Mouse (Mus musculus): ENCODE results near the gene Apoc2.
"Not testable (repeated sequence)": the region's sequence is repeated elsewhere in the genome, so short reads cannot be mapped to it uniquely, and the experiment has no call there.

Apoc2 gene

DNA sequence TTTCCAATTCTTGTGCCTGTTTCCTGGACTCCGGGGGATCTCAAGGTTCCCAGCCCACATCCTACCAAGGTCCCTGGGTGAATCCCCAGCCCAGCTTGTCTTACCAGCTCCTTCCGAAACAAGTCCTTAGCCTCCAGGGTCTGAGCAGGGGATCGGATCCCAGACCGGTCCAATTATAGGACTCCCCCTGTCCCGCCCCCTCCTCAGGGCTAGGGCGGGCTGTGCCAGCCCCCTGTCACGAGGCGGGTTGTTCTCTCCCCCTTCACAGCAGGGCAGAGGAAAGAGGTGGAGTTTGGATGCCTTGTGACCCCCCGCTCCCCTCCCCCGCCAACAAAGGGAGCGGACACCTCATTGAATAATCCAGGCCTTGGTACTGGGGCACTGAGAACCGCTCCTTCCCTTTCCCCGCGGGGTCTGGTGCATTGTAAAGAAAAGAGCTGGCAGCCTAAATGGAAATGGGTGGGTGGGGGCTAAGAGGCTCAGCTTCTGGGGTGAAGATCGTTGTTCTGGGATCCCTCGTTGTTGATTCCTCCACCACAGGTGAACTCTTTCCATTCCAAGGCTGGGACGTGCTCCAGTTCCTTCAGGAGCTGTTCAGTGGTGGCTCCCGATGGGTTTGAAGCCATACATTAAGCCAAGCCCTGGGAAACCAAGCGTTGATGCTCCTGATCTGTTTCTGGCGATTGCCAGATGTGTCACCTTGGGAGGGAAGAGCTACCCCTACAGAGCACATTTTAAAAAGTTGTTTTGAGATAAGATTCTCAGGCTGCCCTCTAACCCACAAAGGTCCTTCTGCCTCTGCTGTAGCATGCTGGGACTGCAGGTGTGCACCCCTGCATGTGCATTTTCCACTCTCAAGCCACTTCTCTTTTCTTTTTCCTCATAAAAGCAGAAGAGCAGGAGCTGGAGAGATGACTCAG lies 21.4 kb upstream of the Apoc2 start, which contains the start of gene Apoe:
Gene Apoe, minus strand, starts transcription at position 282 of the 920 bp plus-strand sequence.
- peak; percentile 45 for DNase-seq

GRCm38 (mm10) chr7:19697949-19698906 lies 20.5 kb upstream of the Apoc2 start:
- no peak for DNase-seq

DNA sequence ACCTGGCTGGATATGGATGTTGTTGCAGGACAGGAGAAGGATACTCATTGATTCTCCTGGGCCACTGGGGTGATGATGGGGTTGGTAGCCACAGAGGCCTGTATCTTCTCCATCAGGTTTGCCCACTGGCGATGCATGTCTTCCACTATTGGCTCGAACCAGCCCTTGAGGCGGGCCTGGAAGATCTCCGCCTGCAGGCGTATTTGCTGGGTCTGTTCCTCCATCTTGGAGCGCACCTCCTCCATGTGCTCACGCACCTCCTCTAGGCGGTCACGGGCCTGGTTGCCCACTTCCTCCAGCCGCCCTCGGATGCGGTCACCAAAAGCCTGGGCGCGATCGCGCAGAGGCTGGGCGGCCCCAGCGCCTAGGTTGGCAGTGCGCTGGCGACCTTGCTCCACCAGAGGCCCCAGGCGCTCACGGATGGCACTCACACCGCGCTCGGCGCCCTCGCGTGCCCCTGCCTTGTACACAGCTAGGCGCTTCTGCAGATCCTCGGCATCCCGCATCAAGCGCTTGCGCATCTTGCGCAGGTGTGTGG lies 18.7 kb upstream of the Apoc2 start:
- no peak for DNase-seq

DNA sequence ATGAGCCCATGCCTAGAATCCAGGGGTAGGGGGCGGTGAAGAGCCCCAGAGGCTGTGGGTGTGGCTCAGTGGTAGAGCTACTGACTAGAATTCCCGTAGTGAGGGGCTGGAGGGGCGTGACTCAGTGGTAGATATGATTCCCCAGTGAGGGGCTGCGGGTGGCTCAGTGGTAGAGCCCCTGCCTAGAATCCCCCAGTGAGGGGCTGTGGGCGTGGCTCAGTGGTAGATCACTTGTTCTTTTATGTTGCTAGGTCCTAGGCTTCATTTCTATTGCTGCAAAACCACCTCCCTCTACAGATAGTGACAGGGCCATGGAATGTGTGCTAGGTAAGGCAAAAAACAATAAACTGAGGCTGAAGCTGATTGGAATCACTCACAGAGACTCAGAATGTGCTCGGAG lies 18.1 kb upstream of the Apoc2 start:
- no peak for DNase-seq

GRCm38 (mm10) chr7:19695213-19695594 lies 17.5 kb upstream of the Apoc2 start:
- no peak for DNase-seq

DNA sequence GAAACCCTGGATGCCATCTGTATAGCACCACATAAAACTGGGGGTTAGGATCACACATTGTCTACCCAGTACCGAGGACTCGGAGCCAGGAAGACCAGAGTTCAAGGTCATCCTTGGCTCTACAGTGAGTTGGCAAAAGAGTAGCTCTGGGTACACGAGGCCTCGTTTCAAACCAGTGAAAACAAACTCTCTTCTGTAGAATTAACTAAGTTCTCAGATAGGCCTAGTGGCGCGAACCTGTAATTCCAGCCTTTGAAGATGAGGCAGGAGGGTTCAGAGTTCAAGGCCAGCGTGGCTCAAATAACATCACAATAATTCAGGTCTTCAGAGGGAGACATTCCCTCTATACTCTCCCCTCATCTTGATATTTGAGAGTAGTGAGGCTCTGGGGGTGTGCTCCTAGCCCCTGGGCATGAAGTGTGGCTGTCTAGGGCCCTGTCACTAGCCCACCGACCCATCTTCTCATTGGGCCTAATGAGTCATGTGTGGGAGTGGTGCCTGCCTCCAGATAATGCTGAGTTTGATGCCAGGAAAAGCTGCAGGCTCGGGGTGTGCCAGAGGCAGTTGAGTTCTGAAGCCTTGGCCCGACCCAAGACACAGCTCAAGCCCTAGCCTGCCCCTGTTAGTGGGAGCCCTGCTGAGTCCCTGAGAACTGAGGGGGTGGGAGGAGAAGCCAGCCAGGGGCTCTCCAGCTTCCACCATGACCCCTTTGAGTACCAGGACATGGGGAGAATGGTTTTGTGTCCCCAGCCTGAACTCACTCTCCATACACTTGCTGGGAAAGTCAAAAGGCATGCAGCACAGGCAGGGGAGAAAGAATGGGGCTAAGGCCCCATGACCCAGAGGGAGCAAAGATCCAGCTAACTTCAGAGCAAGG lies 16.8 kb upstream of the Apoc2 start:
- DNase-seq, result no peak

DNA sequence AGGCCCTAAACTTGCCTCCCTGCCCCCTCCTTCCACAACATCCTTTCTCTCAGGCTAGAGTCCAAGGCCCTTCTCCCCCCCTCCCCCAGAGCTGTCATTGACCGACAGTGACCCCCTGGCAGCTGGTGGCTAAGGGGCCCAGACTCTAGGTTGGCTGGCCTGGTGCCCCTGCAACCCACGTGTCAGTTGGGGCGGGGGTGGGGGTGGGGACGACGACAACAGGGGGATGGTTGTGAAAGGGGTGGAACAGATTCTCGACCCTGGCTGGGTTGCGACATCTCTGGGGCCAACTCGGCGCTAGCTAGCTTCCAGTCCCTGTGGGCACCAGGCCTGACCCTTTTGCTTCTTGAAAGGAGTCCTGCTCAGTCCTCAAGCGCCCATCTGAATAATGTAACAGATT lies 15.7 kb upstream of the Apoc2 start:
- DNase-seq, result no peak

- DNase-seq, result no peak
Measured at GRCm38 (mm10) chr7:19691873-19692865, 14.4 kb upstream of the Apoc2 start, which contains the start of gene Apoc1. Gene Apoc1, minus strand, starts transcription at chr7:19692660.

GRCm38 (mm10) chr7:19691434-19691833 lies 13.7 kb upstream of the Apoc2 start:
- no peak for DNase-seq

DNA sequence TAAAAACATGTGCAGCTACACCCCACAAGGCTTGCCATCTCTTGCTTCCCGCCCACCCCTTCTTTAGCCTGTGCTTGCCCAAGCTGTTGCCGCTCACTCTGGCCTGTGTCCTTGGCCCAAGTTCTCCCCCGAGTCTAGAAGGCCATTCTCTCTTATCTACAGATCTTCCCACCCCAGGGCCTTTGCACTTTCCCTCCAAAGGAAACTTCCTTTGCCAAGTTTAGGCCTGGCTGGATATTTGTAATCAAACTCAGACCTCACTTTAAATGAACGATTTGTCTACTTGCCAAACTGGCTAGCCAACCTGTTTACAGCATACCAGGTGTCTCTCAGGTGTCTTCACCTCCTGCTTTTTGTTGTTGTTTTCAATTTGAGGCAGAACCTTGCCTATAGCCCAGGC lies 13.1 kb upstream of the Apoc2 start:
- no peak for DNase-seq

- no peak for DNase-seq
Measured at GRCm38 (mm10) chr7:19688611-19689010, 10.9 kb upstream of the Apoc2 start.

DNA sequence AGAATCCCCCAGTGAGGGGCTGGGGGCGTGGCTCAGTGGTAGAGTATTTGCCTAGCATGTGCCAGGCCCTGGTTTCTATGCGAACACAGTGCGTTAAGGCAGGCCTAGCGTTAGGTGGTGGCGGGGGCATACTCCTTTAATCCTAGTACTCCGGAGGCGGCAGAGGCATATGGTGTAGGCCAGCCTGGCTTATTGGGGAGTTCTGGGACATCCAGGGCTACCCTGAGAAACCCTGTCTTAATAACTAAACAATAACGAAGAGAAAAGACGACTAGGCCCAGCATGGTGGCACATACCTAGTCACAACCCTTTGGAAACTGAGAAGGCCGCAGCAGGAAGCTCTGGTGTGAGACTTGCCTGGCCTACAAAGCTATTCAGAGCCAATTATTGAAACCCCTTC lies 10.4 kb upstream of the Apoc2 start:
- DNase-seq, result no peak

GRCm38 (mm10) chr7:19686927-19687583 lies 9.3 kb upstream of the Apoc2 start:
- not testable (repeated sequence) for DNase-seq

GRCm38 (mm10) chr7:19686521-19686920 lies 8.8 kb upstream of the Apoc2 start:
- no peak for DNase-seq

DNA sequence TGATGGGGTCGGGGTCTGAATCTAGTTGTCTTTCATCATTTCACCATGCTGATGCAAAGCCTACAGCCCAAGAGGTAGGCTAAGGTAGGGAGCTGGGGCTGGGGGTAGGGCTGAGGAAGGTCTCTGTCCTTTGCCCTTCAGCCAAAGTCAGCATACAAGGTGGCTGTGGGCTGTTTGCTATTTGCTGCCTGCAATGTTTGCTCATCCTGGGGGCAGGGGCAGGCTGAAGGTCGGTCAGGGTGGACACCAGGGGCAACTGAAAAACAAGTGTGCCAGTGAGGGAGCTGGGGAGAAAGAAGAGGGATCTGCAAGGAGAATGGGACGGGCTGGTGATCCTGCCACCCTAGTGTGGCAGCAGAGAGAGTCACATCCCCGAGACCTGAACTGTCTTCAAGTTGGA lies 7.6 kb upstream of the Apoc2 start:
- no peak for DNase-seq

DNA sequence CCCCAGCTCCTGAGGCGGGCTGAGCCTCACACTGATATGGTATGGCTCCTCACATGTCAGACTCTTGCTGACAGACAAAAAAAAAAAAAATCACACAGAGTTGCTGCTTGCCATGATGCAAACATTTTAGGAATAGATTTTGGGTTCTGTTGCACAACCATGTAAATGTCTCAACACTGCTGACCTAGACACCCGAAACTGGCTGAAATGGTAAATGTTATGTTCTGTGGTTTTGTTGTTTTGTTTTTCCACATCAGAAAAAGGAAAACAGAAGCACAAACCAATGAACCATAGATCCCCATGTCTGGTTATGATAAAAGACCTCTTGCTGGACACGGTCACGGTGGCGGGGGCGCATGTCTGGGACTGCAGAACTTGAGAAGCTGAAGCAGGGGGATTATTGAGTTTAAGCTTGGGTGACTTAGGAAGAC lies 6.0 kb upstream of the Apoc2 start:
- DNase-seq, result no peak

DNA sequence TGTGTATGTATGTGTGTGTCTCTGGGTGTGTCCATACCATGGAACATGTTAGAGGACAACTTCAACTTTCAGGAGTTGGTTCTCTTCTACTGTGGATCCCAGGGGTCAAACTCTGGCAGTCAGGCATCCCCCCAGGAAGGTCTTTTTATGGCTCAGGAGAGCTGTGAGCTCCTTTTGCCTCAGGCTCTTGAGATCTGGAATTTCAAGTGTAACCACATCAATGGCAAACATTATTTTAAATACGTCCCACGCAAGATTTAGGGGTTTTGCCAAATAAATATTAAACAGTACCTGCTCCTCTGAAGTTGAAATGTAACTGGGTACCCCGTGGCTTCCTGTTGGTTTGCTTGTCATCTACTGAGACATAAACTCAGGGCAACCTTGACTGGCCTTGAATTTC lies 5.2 kb upstream of the Apoc2 start:
- no peak for DNase-seq

- no peak for DNase-seq
Measured at GRCm38 (mm10) chr7:19681202-19681694, 3.5 kb upstream of the Apoc2 start, which contains the start of the genes Gm44805 and Apoc4. Gene Gm44805, minus strand, starts transcription at chr7:19681423. Gene Apoc4, minus strand, starts transcription at chr7:19681479.

- no peak for DNase-seq
Measured at GRCm38 (mm10) chr7:19680702-19681101, 3.0 kb upstream of the Apoc2 start.

DNA sequence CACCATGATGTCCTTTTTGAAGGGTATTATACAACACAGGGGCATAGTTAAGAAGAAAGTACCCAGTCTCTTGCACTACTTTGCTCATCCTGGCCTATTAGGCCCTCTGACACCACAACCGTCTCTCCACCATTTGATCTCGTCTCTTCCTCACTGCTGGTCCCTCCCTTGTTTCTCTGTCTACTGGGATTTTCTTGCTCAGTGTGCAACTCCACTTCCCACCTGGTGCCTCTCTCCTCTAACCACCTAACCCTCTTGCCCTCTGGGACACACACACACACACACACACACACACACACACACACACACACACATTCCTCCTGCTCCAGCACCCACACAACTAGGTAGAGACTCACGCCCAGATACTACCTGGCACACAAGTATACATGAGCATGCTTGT lies 1.2 kb upstream of the Apoc2 start:
- DNase-seq, result no peak

All from cerebellum, adult 11-12 months (tissue).